Mouse (Mus musculus): ENCODE measurements around the gene Hexim1.

Gene Hexim1

GRCm38 (mm10) chr11:103116008-103116818 is at the start of gene Hexim1:
TSS of gene Hexim1 (plus strand) at chr11:103116231.
- DNase-seq (ENCODE audit: low spot score in 2 of 2), result peak; percentile 99

GRCm38 (mm10) chr11:103067051-103067361 is 49.0 kb upstream of the Hexim1 start:
- DNase-seq (ENCODE audit: low spot score in 2 of 2), result no peak

- no peak for DNase-seq (ENCODE audit: low spot score in 2 of 2)
Observed at GRCm38 (mm10) chr11:103067457-103068001, 48.5 kb upstream of the Hexim1 start.

- DNase-seq (ENCODE audit: low spot score in 2 of 2), result no peak
Observed at GRCm38 (mm10) chr11:103068272-103068671, 47.8 kb upstream of the Hexim1 start.

DNA sequence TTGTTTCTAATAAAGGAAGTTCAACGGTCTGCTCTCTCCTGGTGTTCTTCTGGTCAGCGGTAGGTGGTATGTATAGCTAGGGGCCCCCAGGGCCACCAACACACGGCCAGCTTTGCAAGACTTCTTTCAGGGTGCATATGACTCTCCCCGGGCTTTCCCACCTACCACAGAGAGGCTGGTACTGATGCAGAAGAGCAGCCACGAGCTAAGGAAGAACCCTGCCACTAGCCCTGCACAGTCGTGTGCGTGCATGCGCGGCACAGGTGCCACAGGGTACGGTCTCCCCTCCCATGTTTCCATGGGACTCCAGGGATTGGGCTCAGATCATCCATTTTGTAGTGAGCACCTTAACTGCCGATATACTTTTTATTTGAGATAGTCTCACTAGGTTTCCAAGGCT is 47.1 kb upstream of the Hexim1 start:
- no peak for DNase-seq (ENCODE audit: low spot score in 2 of 2)

DNA sequence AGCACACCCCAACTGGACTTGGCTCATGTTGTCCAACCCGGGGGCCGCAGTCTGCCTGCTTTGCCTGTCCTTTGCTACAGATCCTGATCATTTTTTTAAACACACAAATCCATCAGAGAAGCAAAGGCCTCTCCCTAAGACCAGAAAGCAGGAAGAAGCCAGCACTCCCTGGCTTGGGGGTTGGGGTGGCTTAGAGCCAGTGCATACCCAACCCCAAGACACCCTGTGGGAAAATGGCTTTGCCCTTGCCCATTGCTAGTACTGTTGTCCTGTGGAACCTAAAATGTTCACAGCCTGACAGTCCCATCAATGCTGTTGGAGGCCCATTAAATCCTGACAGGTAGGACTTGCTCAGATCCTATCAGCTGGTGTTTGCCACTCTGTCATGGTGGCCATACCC is 46.3 kb upstream of the Hexim1 start:
- DNase-seq (ENCODE audit: low spot score in 2 of 2), result no peak

DNA sequence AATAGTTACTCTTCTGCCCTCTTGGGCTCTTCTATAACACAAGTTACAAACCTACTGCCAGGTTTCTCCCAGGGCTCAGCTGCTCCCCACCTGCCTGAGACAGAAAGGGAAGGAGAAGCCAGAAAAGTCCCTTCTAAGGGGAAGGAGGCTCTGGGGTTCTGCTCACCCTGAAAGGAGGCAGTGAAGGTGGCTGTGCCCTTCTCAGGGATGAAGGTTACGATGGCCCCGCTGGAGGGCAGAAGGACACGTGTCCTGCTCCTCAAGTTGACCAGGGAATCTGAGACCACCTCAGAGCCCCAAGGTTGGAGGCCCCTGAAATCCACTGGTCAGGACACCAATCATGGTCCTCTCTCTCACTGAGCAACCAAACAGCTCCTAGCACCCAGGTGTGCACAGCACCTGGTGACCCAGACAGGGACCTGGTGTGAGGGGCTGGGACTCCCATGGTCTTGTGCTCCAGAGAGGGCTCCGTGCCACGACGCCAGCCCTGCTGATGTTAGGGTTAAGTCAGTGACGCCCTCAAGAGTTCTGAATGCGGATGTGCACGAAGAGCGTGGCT is 45.6 kb upstream of the Hexim1 start:
- no peak for DNase-seq (ENCODE audit: low spot score in 2 of 2)

- DNase-seq (ENCODE audit: low spot score in 2 of 2), result no peak
Observed at GRCm38 (mm10) chr11:103073671-103074070, 42.4 kb upstream of the Hexim1 start.

DNA sequence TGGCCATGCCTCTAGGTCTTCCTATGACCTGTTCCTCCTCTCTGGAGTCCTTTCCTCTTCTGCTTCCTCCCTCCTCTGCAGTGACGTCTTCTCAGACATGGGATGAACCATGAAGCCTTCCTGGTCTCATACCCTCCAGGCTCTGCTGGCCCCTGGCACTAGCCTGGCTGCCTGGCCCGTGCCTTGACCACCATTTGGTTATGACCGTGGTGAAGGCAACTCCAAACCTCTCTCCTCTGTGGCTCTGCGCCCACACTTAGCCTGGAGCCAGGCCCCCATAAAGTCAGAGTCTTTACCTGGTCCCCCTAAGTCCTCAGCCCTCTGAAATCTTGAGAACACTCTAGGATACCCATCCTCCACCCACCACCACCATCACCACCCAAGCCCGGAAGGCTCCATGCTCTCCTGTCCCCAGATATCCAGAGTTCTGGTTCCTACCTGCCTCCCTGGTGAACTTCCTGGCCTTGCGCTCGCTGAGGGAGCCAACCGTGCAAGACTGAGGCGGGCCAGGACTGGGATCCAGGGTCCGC is 41.8 kb upstream of the Hexim1 start:
- no peak for DNase-seq (ENCODE audit: low spot score in 2 of 2)

- no peak for DNase-seq (ENCODE audit: low spot score in 2 of 2)
Observed at GRCm38 (mm10) chr11:103074796-103075323, 41.2 kb upstream of the Hexim1 start.

DNA sequence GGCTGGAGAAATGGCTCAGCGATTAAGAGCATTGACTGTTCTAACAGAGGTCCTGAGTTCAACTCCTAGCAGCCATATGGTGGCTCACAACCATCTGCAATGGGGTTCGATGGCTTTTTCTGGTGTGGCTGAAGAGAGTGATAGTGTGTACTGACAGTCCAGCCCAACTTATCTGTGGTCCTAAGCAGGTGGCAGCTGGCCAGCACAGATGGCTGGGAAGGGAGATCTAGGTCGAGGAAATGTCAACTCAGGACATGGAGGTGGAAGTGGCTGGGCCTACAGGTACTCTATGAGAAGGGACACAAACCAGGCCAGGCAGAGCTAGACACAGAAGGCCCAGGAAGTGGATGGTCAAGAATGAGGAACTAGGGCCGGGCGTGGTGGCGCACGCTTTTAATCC is 40.0 kb upstream of the Hexim1 start:
- DNase-seq (ENCODE audit: low spot score in 2 of 2), result no peak

GRCm38 (mm10) chr11:103076581-103076980 is 39.5 kb upstream of the Hexim1 start:
- DNase-seq (ENCODE audit: low spot score in 2 of 2), result no peak

DNA sequence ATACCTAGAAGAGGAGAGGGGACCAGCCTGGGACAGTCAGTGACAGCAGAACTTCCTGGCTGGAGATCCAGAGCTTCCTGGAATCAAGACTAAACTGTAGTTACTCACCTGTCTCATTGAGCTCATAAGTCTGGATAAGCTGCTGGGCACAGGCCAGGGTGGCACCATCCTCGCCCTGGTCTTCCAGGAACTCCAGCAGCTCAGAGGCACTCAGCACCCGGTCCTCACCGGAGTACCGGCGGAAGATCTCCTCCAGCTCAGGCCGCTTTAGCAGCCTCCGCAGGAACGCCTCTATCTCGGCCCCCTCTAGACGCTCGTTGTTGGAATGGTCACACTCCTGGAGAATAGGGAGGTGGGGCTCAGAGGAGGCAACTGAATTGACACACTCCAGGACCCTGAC is 37.9 kb upstream of the Hexim1 start:
- no peak for DNase-seq (ENCODE audit: low spot score in 2 of 2)

- DNase-seq (ENCODE audit: low spot score in 2 of 2), result no peak
Observed at GRCm38 (mm10) chr11:103080323-103081091, 35.5 kb upstream of the Hexim1 start.

DNA sequence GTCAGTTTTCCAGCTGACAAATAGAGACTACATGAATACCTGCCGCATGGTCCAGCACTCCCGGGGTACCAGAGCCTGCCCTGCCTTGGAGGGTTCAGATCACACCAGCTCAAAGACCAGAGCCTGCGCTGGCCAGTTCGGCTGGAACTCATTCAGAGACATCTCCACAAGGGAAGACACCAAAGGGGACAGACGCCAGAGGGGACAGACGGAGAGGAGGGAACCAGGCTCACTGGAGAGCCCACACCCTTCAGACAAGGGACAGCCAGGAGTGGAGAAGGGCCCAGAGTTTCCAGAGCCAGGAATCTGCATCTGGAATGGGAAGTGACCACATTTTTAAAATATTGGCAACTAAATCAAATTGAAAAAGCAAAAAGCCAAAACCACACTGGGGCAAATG is 34.4 kb upstream of the Hexim1 start:
- DNase-seq (ENCODE audit: low spot score in 2 of 2), result no peak

DNA sequence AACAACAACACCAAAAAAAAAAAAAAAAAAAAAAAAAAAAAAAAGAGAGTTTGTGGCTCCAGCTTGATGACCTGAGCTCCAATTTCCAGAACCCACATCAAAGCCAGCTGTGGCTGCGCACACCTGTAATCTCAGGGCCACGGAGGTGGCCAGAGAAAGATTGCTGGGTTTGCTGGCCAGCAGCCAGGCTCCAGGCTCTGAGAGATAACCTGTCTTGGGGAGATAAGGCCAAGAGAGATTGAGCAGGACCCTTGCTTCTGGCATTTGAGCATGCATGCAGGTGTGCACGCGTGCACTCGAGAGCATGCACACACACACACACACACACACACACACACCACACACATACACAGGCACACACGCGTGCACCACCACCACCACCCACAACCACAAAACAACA is 22.7 kb upstream of the Hexim1 start:
- no peak for DNase-seq (ENCODE audit: low spot score in 2 of 2)

DNA sequence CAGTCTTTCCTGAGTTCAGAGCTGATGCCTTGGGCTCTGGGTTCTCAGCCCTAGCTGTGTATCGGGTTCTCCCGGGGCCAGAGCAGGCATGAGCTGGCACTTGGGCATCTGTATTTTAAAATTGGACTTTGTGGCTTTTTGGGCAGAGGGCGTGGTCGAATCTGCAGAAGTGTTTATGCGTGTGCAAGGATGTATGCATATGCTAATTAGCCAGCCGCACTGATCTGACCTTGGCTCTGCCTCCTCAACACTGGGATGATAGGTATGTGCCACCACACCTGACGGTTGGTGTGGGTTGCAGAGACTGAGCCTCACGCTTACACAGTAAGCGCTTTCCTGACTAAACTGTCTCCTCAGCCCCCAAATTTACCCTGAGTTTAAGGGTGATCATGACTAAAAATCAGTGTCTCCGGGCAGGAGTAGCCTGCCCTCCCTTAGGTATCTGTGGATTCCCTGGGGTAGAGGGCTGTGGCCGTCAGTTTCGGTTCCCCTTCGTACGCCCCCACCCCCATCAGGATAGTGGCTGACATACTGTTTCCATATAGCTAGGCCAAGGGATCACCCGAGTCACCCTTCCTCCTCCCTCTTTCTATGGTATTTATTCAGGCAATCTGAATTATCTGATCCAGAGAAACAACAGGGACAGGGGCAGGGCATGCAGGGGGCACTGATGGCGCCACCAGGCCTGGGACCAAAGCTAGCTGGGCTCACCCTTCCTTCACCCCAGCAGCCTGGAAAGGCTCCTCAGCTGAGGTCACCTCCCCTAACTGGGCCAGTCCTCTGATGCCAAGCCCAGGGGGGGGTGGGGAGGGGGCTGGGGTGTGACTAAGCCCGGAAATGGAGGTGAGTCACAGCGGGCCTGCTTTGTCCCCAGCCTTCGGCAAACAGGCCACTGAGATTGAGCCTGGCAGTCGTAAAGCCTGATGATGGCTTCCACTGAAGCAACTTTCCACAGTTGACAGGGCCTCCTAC is 21.9 kb upstream of the Hexim1 start:
- DNase-seq (ENCODE audit: low spot score in 2 of 2), result no peak

- no peak for DNase-seq (ENCODE audit: low spot score in 2 of 2)
Observed at GRCm38 (mm10) chr11:103095107-103095670, 20.8 kb upstream of the Hexim1 start.

DNA sequence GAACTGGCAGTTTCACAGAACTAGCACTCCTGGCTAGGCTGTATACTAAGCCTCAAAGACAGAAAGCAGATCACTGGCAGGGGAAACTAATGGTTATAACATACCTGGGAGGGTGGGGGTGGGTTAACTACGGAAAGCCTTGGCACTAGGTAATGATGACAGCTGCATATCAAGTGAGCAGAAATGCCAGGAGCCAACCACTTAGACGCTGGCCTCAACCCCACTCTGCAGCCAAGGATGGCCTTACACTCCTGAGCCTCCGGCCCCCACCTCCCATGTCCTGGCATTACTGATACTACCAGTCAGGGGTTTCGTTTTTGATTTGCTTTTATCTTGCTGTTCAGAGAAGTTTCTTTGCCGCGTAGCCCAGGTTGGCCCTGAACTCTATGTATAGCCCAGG is 20.2 kb upstream of the Hexim1 start:
- no peak for DNase-seq (ENCODE audit: low spot score in 2 of 2)

All from right cerebral cortex, postnatal 36 days (tissue).